Mouse (Mus musculus): ENCODE data around the gene Fst.
A peak's percentile ranks its signal among the peaks of the same experiment; 100 is the strongest.

Gene Fst

DNA sequence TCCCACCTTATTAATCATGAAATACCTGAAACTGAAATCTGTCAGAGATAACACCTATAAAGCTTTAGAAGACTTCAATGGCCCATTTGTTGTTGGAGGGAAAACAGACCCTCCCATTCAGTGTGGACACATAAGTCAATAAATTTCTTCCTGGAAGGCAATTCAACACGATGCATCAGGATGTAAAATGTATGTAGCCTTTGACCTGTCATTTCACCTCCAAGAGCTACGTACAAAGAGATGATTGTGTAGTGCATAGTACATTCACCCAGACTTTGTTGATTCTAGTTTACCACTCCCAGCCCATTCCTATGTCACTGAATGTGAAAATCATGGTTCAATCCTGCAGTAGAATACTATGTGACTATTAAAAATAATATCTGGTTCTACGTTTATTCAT is 39.4 kb downstream of the Fst start:
- peak; percentile 16 for DNase-seq (ENCODE audit: low read depth, low spot score)

DNA sequence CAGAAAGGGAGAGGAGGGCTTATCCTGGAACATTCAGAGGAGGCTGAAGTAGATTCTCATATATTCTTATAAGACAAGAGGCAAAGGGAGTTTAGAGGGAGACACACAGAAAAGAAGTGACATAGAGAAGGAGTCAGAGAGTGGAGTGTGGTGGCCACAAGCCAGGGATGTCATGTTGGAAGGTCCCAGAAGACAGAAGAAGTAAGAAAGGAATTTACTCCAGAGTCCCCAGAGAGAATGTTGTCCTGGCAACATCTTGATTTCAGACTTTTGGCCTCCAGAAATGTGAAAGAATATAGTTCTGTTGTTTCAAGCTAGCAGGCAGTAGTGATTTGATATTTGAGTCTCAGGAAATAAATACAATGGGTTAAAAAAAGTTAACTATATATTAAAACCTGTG is 46.4 kb downstream of the Fst start:
- DNase-seq (ENCODE audit: low read depth, low spot score), result no peak

DNA sequence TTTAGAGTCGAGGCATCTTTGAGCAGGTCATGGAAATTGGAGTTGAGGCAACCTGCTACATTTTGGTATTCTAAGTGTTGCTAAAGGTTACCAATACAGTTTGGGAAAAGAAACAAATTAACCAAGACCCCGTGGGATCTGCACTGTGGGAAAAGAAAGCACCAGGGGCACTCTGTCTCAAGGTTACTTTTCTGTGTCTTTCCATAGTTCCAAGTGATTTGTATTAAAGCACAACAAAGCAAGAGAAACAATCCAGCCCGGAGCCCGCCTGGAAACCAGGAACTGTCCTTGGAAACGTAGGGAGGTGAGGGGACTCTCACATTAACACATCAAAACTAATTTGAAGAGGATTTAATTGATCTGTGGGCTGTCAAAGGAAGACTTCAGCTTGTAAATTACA is 51.9 kb downstream of the Fst start:
- no peak for DNase-seq (ENCODE audit: low read depth, low spot score)

DNA sequence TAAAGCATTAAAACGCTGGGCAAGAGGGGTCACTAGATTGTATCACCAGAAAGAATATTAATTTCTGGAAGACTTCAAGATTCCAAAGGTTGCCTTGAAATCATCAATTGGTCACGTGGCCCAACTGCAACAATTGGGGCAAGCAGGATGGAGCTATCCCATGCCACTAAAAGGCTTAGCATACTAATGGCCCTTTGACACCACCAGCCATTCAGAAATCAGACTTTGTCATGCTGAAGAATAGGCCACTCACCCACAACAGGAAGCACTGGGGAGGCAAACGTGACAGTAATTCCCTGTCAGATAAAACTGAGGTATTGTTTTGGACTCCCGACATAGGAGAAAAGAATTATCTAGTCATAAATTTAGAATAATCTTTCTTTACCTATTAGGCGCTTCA is 52.3 kb downstream of the Fst start:
- DNase-seq (ENCODE audit: low read depth, low spot score), result peak; percentile 30

DNA sequence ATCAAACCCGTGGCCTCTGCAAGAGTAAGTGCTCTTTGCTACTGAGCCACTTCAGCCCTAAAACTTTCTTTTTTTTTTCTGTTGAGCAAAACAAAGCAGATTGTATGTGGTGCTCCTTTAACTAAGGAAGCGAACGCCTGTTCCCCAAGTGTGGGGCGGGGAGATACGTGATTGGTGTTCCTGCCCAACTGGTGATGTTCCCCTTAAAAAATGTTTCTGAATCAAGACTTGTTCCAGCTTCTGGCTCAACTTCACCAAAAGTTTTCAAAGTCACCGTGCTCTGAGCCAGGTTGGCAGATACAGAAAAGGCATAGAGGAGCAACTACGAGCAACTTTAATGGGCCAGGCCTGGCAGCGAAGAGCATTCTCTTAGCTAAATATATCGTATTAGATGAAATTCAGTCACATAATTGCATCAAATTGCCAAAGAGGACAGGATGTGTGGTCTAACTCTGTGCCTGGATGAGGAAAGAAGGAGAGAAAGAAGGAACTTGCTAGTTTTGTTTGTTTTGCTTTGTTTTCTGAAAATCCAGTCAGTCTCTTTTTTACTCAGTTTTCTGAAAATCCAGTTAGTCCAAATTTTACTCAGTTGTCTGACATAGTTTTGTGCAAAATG is 53.5 kb downstream of the Fst start:
- no peak for DNase-seq (ENCODE audit: low read depth, low spot score)

Measured in mesoderm, embryonic 11.5 days (tissue).